Mouse (Mus musculus) left cerebral cortex, adult 2 months (tissue): ENCODE measurements at regions not wholly inside any gene's neighbourhood (a gene's known extent, or its start where the extent isn't known, plus 50 kb on each side); places are given as distances from the start of the nearest gene placed in this dataset.

Experiments
- DNase-seq, 2 experiments: peaks; one replicate each; pipeline ENCODE4 v3.0.0; 2021 to 2022; ENCODE audit warnings: low spot score in 2 of 2, mixed read lengths in 1 of 2; ENCODE audit errors: extremely low spot score in 1 of 2
- H3K27ac ChIP-seq: fragments of 200-600 bp; 2 replicates; pipeline ENCODE4 v1.8.1; 2022
- H3K4me3 ChIP-seq: fragments of 200-600 bp; 2 replicates; pipeline ENCODE4 v1.8.1; 2022
- CTCF ChIP-seq: fragments of 200-600 bp; IDR thresholded peaks from 2 replicates; pipeline ENCODE4 v1.8.1; 2022; ENCODE audit warnings: antibody characterized with exemption, mild to moderate bottlenecking, moderate library complexity
- intact Hi-C: fragments of 180-260 bp; cut with DNase I; formaldehyde crosslinking; loops from one replicate; pipeline ENCODE4 v1.15.1; 2025

GRCm38 (mm10) chr11:117538732-117539131 lies 54.6 kb downstream of the Gm11733 start:
- intact Hi-C loops = loop anchor here (5.0 kb wide), 1 partner anchor 89 kb away; no protein-coding TSS in a partner anchor
- Histone ChIP-seq H3K27ac (no peak overlapping the region), H3K4me3 (no peak overlapping the region)
- no peak for TF ChIP-seq CTCF
- no peak for DNase-seq

- Histone ChIP-seq H3K27ac (no peak overlapping the region), H3K4me3 (no peak overlapping the region)
- intact Hi-C loops = no loop called here
- TF ChIP-seq CTCF = no peak
- DNase-seq = no peak
Measured at GRCm38 (mm10) chr11:117540609-117541008, 56.4 kb downstream of the Gm11733 start.

- Histone ChIP-seq H3K4me3 (no peak overlapping the region), H3K27ac (peak overlapping the region; percentile 51; the same call in 1 of the 2 replicates)
- intact Hi-C loops = no loop called here
- no peak; the same call in 1 of the 2 replicates for TF ChIP-seq CTCF
- peak in 1 of 2 experiments; percentile 48 for DNase-seq
Measured at GRCm38 (mm10) chr11:117541205-117541884, 57.2 kb downstream of the Gm11733 start.

- H3K4me3 ChIP-seq = no peak overlapping the region
- H3K27ac ChIP-seq = no peak overlapping the region
- intact Hi-C loops = no loop called here
- TF ChIP-seq CTCF = no peak
- no peak for DNase-seq
Measured at GRCm38 (mm10) chr11:117543191-117543590, 59.0 kb downstream of the Gm11733 start.

- no peak overlapping the region for H3K27ac ChIP-seq
- intact Hi-C loops = no loop called here
Measured at GRCm38 (mm10) chr11:117544507-117544906, 60.3 kb downstream of the Gm11733 start.

GRCm38 (mm10) chr11:117544926-117545325 lies 60.8 kb downstream of the Gm11733 start:
- H3K4me3 ChIP-seq = no peak overlapping the region
- DNase-seq = no peak
- TF ChIP-seq CTCF = no peak
- H3K27ac ChIP-seq = no peak overlapping the region
- intact Hi-C loops = loop anchor here (5.0 kb wide), 1 partner anchor 158 kb away; no protein-coding TSS in a partner anchor

More at GRCm38 (mm10) chr11:117544507-117544906, 60.3 kb downstream of the Gm11733 start:
- no peak for TF ChIP-seq CTCF
- no peak for DNase-seq
- no peak overlapping the region for H3K4me3 ChIP-seq

GRCm38 (mm10) chr11:117551926-117552325 lies 67.8 kb downstream of the Gm11733 start:
- peak; percentile 29 to 40 for DNase-seq
- no peak overlapping the region for H3K27ac ChIP-seq
- TF ChIP-seq CTCF = no peak
- no peak overlapping the region for H3K4me3 ChIP-seq
- intact Hi-C loops = no loop called here

GRCm38 (mm10) chr11:117552430-117552969 lies 68.3 kb downstream of the Gm11733 start:
- TF ChIP-seq CTCF = no peak
- no peak overlapping the region for H3K4me3 ChIP-seq
- intact Hi-C loops = no loop called here
- H3K27ac ChIP-seq = no peak overlapping the region
- DNase-seq = no peak

- no peak overlapping the region for H3K4me3 ChIP-seq
- intact Hi-C loops = no loop called here
- DNase-seq = no peak
- H3K27ac ChIP-seq = no peak overlapping the region
- no peak for TF ChIP-seq CTCF
Measured at GRCm38 (mm10) chr11:117554111-117554510, 69.9 kb downstream of the Gm11733 start.

GRCm38 (mm10) chr11:117557474-117558381 lies 73.6 kb downstream of the Gm11733 start:
- peak overlapping the region; percentile 5; the same call in 1 of the 2 replicates for H3K4me3 ChIP-seq
- DNase-seq = no peak
- no peak for TF ChIP-seq CTCF
- intact Hi-C loops = no loop called here
- H3K27ac ChIP-seq = peak overlapping the region; percentile 76

GRCm38 (mm10) chr11:117559839-117560238 lies 75.7 kb downstream of the Gm11733 start:
- no peak for TF ChIP-seq CTCF
- H3K4me3 ChIP-seq = no peak overlapping the region
- intact Hi-C loops = no loop called here
- peak overlapping the region; percentile 50 for H3K27ac ChIP-seq
- DNase-seq = no peak
